Mouse (Mus musculus) olfactory bulb, adult 2 months (tissue): ENCODE data around the gene Cers4.

Experiments used
- CTCF ChIP-seq: fragments of 200-500 bp; IDR thresholded peaks from 2 replicates; pipeline ENCODE4 v1.5.1; 2012; ENCODE audit warnings: low read depth, mild to moderate bottlenecking, low read length, moderate library complexity; ENCODE audit not compliant: insufficient read depth
- POLR2A ChIP-seq: fragments of 200-500 bp; IDR thresholded peaks from 2 replicates; pipeline ENCODE4 v1.6.1; 2012; ENCODE audit warnings: mild to moderate bottlenecking, low read depth, low read length, moderate library complexity; ENCODE audit not compliant: insufficient read depth

DNA sequence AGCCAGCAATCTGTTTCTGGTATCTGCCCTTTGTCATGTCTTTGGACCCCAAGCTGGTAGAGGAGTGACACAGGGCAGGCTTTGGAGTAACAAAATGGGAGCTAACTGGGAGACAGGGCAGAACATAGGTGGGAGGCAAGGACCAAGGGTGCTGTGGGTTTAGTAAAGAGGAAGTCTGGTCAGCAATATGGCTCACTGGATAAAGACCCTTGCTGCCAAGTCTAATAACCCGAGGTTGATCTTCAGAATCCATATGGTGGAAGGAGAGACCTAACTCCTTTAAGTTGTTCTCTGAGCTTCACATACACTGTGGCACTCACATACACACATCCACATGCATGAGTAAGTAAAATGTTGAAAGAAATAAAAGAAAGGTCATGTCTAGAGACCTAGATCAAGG is 4.8 kb downstream of the Cers4 start:
- no peak for TF ChIP-seq POLR2A
- TF ChIP-seq CTCF: no peak
